Mouse (Mus musculus) adrenal gland, postnatal 10 days (tissue): ENCODE measurements around the gene Cox5b. TPM values are rescaled to one million over a fixed set of nuclear protein-coding genes. Genes with fewer than 3 reads are reported as not detected.
"Not testable (repeated sequence)": the region's sequence is repeated elsewhere in the genome, so short reads cannot be mapped to it uniquely, and the experiment has no call there.

Source experiments
- DNase-seq: peaks from one replicate; pipeline ENCODE4 v3.0.0; 2021; ENCODE audit warnings: mixed read lengths
- long read RNA-seq, 2 experiments: library from polyadenylated mRNA; stranded (forward); transcript quantifications; one replicate each; pipeline ENCODE4 v2.0.0; 2021
- total RNA-seq, 2 experiments: library from RNA; stranded (reverse); gene quantifications; 2 replicates each; pipeline ENCODE4 v1.2.3; 2021

Gene Cox5b
- 1,000 to 10,000 TPM; 1,610 to 1,679 TPM for total RNA-seq
- long read RNA-seq, experiment 1, transcript Cox5b-204 (4 exons, 865 nt) = major isoform, 1,293 of 1,371 reads
- long read RNA-seq, experiment 1, partial matches to known transcripts = 55 of 1,371 reads
- long read RNA-seq, experiment 1, other reads (novel, unspliced or antisense) = 18 of 1,371 reads
- long read RNA-seq, experiment 2, transcript Cox5b-204 (4 exons, 865 nt) = major isoform, 1,143 of 1,212 reads
- long read RNA-seq, experiment 2, partial matches to known transcripts = 61 of 1,212 reads
- long read RNA-seq, experiment 2, other reads (novel, unspliced or antisense) = 5 of 1,212 reads

DNA sequence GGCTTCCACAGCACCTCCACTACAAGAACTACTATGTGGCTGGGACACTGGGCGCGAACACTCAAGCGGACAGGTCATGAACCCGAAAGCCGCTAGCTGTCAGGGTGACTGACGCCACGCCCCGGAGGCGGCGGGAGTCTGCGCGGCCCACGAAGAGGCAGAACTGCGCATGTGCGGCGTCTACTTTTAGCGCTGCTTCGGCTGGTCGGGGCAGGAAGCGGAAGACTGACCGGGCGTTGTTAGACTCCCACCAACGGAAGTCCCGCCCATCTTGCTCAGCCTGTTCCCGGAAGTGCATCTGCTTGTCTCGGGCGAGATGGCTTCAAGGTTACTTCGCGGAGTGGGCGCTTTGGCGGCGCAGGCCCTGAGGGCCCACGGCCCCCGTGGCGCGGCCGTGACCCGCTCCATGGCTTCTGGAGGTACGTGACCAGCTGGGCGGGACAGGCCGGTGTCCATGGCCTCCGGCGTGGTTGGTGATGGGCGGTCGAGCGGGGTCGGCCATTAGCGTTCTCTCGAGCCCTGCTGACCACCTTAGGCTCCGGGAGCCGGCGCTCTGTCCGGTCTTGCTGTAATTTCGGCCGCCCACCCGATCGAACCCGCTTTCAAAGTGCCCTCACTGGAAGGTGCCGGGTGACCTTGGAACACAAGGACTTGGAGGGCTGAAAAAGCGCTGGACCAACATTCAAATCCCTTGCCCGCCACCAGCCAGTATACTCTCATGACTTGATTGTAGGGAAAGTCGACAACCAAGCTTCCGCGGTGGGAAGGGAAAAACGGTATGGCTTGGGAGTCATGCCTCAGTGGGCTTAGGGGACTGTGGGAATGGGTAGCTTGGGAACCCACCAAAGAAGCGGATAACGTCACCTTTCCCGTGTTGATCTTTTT is at the start of gene Cox5b:
Cox5b (plus strand) TSS at position 179 of the 885 bp plus-strand sequence.
- peak; percentile 97 for DNase-seq

DNA sequence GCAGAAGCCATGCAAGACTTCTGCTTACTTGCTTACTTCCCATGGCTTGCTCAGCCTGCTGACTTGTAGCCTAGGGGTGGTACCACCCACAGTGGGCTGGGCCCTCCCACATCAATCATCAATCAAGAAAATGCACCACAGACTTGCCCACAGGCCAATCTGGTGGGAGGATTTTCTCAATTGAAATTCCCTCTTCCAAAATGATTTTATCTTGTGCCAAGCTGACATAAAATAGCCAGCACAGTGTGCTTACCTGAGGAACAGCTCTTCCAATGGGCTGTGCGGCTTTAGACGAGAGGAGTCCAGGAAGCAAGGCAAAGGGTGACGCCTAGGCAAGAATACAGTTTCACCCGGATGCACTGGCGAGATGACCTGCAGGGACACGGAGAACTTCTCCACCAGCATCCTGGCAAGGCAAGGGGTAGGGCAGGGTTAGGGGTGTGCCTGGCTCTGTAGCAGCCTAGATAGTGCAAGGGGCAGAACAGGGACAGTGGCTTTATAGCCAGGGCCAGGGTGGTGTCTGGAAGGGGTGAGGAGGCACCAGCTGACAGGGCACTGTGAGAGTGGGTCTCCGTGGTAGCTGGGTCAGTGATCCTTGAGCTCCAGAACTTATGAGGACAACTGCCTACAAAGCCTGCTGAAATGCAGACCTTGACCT is 47.2 kb upstream of the Cox5b start:
- DNase-seq = no peak

DNA sequence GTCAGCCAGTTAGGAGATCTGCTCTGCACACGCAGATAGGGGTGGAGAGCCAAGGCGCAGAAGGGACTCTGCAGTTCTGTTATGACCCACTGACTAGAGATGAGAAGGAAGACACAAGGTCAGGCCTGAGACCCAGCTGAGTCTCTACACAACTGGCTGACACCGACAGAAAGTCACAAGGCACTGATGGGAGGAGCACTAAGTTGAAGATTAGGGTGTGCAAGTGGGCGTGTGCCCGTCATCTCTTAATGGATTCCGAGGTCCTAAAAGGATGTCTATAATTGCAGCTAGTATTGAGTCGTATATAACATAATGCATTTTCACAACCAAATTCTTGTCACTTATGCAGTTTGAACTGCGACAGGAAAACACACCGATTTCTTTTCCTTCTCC is 46.6 kb upstream of the Cox5b start:
- no peak for DNase-seq

DNA sequence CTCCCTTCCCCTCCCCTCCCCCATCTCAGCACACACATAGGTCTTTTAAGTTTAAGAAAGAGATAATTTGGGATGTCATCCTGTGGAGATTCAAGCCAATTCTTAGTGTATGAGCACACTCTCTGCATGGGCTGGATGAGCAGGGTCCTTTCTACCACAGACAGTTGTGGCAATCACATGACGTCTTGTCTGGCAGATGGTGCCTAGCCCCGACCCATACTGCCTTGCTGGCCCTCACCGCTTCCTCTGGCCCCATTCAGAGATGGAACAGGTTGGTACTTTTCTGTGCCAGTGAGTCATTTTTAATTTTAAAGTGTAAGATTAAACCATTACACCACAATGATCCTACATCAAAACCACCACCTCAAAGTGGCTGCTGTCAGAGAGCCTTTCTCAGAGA is 45.0 kb upstream of the Cox5b start:
- DNase-seq = no peak

DNA sequence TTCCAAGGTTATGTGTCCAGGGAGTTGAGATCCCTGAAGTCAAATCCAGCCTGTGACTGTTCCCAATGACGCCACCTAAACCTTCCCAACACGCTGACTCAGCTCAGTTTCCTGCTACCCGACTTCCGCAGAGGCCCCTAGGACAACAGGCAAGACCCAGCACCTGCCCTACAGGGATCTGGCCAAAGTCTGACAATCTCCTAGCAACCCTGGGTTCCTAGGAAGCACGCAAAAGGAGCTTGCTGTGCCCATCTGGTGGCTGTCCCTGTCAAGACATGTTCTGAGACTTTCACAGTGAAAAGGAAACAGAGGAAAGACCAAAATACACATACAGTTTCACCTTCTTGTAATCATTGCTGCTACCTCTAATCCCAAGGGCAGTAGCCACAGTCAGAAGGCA is 43.6 kb upstream of the Cox5b start:
- DNase-seq = peak; percentile 40

DNA sequence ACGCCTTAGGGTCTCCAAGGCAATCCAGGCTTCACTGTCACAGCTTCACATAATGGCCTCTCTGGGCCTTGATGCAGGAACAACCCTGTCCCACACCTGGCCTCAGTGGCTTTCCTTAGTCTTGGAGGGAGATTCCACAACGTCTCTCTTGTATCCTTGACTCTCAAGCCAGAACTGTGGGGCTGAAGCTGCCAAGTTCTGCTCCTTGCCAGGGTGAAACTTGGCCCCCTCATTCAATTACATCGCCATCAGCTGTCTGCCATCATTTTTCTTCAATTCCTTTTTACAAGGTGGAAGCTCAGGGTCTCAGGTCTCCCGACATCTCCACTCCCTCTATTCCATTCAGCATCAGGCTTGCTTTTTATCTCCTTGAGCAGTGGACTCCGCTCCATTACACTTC is 36.2 kb upstream of the Cox5b start:
- no peak for DNase-seq

DNA sequence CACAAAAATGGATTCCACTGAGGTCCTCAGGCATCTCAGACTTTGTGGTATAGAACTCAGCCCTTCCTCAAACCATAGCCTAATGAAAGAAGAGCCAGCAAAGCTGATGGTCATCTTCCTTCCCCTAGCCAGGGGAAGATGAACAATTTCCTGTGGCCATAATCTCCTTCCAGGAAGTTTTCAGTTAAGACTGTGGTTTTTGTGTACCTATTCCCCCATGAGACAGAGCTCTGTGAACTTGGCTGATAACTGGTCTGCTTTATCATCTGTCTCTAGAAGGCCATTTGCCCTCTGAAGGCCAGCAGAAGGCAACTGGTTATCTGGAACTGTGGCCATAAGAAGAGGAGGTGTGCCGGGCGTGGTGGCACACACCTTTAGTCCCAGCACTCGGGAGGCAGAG is 35.0 kb upstream of the Cox5b start:
- no peak for DNase-seq

DNA sequence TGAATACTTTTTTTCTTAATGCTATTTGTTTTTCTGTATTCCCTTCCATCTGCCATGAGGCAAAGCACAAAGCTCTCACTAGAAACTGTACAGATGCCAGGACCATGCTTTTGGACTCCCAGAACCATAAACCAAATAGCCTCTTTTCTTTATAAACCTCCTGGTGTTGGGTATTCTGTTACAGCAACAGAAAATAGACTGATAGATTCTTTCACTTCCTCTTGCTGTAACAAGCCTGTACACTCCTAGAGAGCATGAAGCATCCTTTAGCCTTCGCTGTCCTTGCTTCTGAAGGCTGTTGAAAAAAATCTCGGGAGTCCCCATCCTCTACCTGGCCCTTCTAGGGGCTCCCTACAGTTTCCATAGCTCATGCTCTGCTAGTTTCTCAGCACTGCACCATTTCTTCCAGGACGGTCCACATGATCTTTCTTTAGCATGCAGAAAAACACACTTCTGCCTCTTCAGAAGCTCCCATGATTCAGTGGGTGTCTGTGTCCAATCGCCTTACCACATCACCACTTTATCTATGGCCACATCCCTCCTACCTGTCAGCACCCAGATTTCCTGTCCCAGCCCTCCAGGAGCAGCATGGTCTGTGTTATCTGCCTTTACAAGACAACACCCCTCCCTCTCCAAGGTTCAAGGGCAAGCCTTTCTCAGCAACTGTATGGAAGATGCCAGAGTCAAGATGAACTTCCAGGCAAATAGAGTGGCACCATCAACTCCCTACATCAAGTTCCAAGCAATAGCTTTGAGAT is 33.4 kb upstream of the Cox5b start:
- DNase-seq = no peak

DNA sequence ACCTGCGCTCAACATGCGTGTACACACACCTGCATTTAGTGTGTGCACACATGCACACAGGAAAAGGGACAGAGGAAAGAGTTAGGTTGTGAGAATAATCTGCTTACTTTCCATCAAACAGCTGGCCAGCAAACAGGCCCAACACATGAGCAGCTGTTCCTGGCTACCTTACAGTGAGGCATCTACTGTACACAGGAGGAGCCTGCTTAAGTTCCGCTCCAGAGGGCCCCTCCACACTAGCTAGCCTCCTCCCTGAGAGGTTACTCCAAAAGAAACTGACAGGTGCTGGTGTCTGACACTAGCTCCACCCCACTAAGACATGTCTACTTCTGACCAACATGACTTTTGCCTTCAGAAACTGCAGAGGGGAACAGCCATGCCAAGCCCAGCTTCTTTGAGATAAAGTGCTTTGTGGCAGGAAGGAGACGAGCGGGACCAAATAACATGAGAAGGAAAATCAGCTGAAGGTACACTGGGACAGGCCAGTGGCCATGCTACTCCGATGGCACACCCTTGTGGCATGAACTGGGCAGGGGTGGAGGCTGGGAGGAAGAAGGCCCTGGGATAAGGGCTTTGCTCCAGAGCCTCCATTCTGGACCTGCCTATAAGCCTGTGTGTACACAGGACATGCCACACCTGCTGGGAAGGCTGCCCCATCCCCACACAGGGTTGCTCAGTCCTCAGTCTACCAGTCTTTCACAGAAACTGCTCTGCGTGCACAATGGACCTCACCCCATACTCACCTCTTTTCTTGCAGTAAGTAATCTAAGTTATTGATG is 32.4 kb upstream of the Cox5b start:
- no peak for DNase-seq

DNA sequence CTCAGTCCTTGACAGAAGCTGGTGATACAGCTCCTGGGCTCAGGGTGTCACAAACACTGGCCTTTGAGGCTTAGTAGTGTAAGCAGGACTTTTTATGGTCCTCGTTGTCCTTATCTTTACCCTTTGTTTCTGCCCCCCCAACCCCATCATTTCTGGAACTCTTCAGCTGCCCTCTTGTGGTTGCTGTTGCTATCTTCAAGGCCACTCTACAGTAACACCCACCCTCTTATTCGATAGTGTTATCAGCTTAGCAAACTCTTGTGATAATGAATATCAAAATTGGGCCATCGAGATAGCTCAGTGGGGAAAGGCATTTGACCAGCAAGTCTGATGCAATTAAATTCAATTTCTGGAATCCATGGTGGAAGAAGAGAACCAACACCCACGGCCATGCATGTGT is 26.8 kb upstream of the Cox5b start:
- peak; percentile 21 for DNase-seq

DNA sequence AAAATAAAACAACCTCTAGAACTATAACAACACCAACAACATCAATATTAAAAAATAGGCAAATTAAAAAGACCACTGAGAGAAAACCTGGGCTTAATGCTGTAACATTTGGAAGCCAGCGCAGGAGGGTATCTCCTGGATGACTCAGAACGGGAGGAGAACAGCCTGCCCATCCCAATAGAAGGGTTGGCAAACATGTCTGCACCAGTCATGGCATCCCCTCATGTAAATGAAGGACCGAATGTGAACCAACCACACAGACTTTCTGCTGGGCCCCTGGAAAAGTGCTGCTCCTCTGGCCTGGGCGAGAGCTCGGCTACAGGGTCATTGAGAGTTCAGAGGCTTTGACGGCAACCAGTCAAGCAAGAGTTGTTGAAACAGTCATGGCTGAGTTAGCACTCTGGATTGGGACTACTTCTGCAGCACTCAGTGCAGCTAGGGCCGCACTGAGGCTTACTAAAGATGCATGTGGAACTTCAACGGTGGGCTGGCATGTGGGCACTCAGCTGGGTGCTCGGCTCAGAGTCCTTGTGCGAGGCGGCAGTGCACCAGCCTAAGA is 26.0 kb upstream of the Cox5b start:
- no peak for DNase-seq

DNA sequence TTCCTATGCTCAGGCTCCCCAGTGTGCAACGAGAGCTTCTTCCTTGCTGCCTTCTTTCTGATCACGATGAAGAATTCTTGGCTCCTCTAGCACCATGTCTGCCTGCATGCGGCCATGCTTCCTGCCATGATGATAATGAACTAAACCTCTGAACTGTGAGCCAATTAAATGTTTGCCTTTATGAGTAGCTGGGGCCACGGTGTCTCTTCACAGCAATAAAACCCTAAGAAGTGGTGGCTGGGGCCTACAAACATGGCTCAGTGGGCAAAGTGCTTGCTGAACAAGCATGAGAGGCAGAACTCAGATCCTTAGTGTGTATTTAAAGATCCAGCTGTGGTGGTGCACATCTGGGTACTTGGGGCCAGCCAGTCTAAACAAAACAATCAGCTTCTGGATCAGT is 25.3 kb upstream of the Cox5b start:
- DNase-seq = no peak

DNA sequence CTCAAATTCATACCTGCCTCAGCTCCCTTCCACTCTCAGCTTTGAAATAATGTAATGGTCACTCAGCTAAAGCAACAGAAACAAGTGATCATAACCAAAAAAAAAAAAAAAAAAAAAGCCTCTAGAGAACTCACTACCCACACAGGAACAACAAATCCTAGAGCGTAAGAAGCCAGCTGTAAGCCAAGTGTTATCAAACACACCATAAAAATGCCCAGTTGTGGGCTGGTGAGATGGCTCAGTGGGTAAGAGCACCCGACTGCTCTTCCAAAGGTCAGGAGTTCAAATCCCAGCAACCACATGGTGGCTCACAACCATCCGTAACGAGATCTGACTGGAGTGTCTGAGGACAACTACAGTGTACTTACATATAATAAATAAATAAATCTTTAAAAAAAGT is 23.2 kb upstream of the Cox5b start:
- DNase-seq = not testable (repeated sequence)

DNA sequence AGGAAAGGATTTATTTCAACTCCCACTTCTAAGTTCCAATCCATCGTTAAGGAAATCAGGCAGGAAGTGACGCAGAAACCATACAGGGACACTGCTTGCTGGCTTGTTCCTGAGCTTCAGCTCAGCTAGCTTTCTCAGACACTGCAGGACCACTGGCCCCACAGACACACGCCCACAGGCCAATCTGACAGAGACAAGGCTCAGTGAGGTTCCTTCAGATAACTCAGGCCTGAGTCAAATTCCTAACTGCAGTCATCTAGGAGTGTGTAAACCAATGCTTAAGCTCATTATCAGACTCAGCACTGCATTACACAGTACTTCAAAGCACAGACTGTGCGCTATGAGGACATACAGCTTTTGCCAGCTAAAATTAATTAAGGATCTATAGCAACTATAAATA is 21.0 kb upstream of the Cox5b start:
- no peak for DNase-seq

DNA sequence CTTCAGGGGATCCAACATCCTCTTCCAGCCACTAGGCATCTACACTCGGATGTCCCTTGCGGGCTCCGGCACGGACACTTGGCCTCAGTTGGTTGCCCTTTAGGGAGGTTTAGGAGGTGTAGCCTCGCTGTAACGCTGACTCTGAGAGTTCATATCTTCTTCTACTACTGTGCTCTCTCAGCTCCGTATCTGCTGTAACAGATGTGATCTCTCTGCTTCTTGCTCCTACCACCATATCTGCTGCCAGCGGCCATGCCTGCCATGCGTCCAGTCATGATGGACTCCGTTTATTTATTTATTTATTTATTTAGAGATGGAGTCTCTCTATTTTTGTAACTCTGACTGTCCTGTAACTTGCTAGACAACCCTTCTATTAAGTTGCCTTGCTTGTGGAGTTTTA is 20.0 kb upstream of the Cox5b start:
- no peak for DNase-seq

DNA sequence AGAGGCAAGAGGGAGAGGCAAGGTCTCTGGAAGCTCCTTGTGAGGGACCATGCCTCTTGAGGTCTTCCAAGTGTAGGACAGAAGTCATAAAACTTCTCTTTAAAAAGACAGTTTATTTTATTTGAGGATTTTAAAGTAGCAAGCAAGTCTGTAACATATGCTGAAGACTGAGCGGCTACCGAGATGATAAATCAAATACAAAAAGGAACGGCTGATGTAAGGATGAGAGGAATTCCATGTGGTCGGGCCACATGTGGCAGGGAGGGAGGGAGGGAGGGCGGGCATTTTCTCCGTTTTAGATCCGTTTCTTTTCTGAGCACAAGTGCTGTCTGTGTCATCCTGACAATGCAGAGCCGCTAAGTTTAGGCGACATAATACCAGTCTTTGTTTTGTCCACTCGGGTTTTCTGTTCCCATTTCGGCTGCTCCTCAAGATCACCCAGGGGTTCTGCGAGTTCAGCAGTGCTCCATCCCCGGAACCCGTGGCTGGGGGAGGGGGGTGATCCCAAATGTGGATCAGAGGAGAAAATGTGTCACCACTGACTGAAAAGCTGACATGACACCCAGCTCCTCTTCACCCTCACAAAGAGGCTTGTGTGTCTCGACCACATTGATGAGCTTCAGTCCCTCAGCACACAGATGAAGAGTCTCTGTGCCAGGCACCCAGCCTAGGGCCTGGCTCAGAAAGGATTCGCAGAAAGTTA is 18.4 kb upstream of the Cox5b start:
- DNase-seq = no peak

DNA sequence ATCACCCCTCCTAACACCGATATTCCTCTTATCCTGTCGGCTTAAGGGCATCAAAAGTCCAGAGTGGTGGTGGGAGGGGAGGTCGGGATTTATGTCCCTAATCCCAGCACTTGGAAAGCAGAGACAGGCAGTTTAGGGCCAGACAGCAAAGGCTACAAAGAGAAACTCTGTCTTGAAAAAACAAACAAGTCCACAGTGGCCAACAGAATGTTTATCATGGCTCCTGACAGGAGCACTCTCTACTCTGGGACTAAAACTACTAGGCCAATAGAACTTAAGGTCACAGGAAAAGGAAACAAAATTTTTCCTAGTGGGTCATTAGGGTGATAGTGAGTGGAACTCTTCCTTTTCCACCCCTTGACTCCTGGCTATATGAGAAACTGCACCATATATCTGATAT is 16.3 kb upstream of the Cox5b start:
- no peak for DNase-seq

DNA sequence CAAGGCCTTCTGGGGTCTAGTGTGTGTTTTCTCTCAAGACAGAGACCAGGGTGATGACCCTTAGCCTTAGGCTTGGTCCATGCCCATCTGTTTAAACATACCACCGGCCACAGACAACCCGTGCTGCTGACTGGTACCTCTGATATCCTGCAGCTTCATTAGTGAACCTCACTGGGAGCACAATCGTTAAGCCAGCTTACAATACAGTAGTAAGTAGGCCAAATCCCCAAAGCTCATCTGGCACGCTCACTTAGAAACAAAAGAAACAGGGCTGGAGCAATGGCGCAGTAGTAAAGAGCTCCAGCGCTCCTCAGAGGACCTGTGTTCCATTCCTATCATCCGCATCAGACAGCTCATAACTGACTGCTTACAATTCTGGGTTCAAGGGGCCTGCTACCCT is 10.4 kb upstream of the Cox5b start:
- no peak for DNase-seq

DNA sequence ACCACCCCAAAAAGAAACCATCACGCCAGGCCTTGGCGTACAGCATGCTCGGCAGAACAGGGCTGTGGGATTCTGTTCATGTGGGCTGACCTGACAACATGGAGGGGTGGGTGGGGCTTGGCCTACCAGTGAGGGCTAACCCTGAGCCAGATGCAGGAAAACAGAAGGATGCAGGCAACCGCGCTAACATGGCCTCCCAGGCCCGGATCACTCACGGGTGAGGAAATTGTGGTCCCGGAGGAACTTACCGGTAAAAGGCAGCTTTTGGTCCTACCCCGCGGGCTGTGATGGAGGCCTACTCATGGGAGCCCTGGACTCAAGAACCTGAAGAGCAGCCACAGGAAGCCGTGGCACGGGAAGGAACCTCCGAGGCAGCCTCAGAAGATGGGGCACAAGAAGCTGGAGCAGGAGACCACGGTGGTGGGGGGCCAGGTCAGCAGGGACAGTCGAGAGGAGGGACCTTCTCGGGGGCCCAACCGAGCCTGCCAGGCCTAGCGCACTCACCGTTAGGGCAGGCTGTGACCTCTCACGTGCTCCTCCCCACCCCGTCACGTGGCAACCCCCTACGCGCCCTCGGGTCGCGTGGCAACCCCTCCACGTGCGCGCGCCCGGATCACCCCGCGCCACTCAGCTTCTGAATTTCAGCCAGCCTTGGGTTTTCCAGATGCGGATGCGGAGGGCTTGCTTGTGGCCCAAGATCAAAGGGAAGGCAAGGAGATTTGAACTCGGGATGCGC is 8.5 kb upstream of the Cox5b start, which contains the start of gene Fam178b:
Fam178b (minus strand) TSS at position 564 of the 736 bp plus-strand sequence.
- no peak for DNase-seq
